Mouse (Mus musculus) cerebellum, postnatal 10 days (tissue): ENCODE measurements around the gene Sdk2.

Experiments used
- DNase-seq, 2 experiments: peaks; one replicate each; pipeline ENCODE4 v3.0.0; 2021; ENCODE audit warnings: mixed read lengths in 2 of 2

The Sdk2 gene

DNA sequence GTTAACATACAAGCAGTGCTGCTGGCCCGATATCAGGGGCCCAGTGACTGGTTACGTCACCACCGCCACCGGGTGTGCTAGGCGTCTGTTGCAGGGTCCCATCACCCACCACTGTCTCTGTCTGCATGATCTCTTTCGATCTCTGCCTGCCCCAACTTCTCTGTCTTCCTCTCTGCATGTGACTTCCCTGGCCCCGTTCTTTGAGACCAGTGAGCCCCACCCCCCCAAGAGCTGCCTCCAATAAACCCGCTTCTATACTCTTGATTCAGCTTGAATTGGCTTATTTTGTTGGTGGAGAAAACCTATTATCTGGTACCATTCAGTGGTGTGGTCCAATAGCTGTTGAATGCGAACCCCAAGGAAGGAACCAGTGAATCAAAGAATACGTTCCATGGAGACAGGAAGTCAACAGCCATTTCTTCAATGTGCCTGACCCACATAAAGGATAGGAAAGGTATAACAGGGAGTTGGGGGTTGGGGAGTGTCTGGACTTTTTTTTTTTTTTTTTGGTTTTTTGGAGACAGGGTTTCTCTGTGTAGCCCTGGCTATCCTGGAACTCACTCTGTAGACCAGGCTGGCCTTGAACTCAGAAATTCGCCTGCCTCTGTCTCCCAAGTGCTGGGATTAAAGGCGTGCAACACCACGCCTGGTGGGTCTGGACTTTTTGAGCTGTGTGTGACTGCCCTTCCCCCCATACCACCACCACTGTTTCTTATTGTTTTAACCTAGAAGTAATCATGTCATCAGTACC lies 279.2 kb downstream of the Sdk2 start:
- no peak for DNase-seq

DNA sequence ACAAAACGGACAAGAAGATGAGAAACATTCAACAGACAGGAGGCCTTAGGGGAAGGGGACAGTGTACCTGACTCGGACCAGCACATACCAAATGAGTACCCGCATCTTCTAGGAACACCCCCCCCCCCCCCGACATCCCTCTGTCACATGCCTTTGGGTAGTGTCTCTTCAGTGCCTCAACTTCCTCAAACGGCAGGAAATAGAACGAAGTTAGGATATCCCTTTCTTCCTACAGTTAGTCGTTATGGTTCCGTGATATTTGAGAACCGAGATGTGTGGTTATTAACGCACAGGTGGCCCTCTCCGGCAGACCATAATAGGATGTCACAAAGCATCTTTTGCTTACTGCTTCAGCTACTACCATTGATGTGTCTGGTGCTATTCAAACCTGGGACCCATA lies 279.8 kb downstream of the Sdk2 start:
- DNase-seq = no peak

DNA sequence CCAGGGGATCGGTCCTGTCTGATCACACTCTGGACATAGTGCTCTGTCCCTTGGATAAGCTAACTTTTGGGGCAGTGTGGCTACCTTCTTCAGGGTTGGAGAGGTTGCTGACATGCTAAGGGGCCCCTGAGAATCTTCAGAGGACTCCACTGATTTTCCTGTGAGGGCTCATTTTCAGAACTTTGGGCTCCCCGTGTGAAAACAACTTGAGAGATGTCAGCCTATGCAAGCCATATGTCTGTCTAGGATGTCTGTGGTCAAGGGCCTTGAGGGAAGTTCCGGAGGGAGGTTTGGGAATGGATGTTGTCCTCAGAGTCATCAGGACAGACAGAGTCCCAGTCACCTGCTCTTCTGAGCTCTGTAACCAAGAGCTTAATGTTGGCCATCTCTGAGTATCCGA lies 280.5 kb downstream of the Sdk2 start:
- no peak for DNase-seq

DNA sequence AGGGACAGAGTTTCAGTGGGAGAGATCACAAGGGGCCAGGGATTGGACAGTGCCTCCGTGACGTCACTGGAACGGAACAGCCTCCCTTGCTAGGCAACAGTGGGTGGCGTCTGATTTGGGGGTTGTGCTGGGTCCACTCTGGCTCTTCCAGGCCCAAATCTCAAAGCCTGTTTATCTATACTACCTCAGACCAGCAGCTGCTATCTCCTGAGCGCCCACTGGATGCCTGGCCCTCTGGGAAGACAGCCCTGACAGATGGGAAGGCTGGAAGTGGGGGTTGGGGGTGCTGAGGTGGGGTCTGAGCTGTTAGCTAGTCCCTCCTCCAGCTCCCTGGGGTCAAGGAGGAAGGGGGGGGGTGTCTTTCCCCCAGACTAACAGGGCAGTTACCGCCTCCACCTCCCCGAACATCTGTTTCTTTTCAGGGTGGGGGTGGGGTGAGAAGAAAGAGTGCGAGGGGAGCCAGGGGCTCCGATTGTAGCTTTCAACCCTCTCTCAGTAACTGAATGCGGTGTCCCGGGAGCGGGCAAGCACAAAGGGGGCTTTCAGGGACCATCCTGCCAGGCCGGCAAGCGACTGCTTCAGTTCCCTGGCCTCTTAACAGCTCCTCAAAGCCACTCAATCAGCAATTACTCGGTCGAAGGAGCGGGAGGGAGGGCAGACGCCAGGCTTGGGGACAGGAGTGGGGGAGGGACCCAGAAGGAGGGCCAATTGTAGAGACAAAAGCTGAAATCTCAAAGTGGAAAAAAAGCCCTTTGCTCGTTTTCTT lies 281.3 kb downstream of the Sdk2 start:
- DNase-seq = peak; percentile 61 to 75

DNA sequence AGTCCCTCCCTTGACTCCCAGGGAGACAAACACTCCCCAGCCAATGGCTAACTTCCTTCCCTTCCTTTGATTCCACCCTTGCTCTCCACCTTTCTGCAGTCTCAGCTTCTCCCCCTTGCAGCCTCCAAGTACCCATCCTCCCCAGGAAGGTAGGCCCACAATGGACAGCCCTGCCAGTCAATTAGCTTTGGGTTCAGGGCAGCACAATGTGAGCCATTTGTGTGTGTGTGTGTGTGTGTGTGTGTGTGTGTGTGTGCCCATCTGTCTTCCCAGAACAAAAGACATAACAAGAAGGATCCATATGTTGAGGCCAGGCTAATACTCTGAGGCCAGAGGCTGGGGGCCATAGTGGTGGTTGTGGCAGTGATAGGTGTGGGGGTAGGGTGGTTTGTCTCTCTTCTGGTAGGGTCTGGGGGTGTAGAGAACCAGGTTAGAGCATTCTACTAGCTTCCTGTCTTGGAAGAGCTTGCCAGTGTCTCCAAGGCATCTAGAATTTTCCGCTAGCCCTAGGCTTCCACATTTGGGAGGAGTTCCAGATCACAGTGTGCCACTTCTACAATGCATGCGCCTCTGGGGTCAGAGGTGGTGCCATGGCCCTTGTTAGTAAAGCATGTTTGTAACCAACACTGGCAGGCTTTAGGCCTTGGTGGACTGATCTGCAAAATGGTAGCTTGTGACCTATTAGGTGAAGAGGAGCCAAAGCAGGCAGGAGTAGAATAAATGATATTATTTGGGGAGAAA lies 282.0 kb downstream of the Sdk2 start:
- peak in 1 of 2 experiments; percentile 29 for DNase-seq

DNA sequence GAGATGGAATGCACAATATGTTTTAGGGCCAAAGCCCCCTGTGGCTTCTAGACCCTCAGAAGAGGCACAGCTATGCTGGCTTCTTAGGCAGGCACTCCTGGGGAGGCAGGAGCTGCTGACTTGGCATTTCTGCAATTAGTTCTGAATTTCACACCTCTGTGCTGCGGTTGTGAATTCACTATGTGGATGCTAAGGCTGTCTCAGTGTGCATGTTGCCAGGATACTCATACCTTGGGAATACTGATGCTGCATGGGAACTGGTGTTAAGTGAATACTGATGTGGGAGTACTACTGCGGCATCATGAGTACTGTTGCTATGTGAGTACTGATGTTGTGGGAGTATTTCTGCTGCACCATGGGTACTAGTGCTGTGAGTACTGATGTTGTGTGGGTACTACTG lies 284.4 kb downstream of the Sdk2 start:
- no peak for DNase-seq

DNA sequence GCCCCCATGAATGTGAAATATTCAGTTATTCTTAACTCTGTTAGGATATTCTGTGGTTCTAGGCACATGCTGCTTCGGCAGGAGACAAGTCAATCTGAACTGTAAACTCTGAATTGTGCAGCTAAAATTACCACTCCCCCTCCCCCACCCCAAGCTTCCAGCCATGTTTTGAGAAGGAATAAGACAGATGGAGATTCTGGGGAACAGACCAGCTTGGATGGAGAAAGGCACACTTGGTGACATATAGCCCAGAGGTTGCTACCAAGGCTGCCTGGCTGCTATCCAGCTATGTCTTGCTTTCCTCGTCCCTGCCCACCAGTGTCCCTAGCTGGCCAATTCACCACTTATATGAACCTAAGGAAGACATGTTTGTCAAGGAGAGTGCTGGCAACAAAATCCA lies 284.8 kb downstream of the Sdk2 start:
- DNase-seq = peak; percentile 50 to 61

DNA sequence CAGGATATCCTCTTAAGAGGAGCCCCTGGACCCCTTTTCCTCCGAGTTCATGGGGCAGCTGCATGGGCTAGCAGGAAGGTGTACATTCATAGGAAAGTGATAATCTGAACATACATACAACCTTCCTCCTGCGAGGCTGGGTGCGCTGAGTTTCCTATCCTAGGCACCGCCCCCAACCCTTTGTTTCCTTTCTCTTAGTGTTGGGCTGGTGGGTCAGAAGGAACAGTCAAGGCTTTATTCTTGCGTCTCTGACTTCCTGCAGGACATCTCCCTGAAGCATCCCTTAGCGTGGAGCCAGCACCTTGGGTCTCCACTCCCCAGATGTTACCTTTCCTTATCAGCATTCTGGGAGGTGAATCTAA lies 287.2 kb downstream of the Sdk2 start:
- DNase-seq = no peak

DNA sequence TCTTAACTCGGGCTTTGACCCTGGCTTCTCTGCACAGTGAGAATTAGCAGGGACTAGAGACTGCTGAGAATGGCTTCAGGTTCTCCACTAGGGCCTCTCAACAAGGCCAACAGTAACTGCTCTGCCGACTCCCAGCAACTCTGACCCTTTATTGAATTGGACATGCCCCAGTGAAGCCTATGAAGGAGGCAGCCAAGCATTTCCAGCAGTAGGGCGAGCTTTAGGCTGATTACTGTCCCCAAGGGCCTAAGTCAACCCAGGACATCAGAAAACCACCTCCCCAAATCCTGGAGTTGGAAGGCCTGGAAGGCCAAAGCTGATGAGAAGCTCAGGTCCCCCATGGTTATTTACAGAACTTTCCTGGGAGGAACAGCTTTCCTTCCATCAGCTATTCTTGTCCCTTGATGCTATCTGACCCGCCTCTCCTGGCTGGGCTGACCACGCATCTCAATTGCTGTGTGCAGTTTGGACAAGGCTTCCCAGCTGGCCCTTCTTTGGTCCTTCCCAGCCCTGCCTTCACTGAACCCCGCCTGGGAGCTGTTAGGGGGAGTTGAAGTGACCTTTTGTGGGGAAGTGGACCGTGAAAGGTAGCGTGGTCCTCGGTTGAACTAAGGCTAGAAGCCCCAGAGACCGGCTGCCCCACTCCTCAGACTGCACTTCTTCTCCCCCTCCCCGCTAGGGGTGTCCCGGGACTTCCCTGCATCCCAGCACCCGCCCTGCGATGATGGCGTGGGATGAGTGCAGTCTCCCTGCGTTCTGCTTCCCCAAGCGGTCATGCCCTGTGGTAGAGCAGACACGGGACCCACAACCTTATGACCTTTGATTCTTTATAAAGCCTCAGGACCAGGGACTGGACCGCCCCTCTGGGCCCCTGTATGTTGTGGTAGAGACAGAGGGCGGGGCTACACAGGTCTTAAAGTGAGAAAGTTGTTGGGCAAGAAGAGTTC lies 287.8 kb downstream of the Sdk2 start:
- peak in 1 of 2 experiments; percentile 29 for DNase-seq

DNA sequence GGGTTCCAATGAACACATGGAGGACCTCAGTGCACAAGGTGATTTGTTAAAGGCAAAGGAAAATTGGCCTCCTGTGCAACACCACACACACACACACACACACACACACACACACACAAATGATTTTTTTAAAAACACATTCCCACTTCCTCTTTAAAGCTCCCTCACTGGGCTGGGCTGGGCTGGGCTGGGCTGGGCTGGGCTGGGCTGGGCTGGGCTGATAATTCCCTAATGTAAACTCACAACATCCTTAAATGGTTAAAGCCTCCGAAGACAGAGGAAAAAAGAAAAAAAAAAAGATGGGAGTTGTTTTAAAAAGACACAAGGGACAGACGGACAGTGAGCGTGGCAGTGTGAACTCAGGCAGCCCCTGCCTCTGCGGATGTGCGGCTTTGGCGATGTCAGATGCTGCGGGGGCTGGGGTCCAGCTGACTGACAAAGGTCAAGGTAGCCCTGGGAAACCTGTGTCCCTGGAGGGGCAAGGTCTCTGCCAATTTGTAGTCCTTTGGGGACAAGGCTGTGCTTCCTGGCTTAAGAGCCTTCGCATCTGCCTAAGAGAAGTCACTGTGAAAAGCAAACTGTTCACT lies 288.9 kb downstream of the Sdk2 start:
- DNase-seq = no peak

DNA sequence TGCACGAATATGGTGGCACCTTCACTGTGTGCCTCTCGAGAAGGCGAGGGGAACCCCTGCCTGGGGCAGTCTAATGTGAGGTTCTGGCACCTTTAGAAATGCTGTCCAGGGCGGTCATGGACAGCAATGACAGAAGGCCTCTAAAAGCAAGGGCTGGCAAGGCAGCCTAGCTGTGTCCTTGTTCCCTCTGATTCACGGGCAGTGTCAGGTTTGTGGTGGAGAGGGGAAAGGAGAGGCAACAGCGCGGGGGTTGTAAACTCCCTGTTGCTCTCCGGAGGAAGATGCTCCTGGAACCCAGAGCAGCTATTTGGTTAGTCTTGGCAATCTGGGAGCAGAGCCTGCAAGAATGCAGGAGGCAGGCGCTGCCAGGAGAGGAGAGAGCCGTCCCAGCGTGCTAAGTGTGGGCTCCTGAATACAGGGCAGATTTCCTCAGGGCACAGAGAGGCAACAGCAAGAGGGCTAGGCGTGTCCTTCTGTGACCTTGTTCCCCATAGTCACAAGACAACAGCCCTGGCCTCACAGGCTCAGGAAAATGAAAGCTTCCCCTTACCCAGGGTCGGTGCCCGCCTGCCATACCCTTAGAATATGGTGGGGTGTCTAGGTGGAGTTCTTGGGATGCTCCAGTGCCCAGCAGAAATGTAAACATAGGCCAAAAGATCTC lies 289.9 kb downstream of the Sdk2 start:
- no peak for DNase-seq

DNA sequence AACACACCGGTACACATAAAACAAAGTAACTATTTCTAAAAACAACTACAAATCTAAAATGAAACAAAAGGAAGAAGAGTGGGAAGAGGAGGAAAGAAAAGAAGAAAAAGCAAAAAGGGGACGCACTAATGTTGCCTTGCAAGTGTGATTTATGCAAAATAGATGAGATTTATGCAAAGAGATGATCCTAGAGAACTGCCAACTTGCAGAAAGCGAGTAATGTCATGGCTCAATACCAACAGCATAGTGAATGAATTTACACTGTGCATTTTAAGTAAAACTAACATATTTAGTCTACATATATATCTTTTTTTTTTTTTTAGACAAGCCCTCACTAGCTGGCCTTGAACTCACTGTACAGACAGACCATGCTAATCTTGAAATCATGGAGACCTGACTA lies 292.1 kb downstream of the Sdk2 start:
- no peak for DNase-seq

DNA sequence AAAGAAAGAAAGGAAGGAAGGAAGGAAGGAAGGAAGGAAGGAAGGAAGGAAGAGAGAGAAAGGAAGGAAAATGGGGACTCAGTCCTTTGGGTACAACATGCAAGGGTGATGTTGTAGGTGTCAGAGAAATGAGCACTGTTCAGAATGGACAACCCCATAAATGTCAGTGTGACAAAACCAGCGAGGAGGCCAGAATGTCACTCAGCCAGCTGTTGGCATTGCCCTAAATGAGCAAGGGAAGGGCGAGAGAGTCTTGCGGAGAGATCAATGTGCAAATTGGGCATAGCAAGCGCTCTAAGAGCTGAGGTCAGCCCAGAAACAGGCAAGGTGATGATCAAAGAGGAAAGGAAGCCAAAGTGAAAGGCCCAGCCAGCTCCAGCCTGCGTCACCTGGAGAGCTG lies 293.7 kb downstream of the Sdk2 start:
- DNase-seq = peak in 1 of 2 experiments; percentile 40

DNA sequence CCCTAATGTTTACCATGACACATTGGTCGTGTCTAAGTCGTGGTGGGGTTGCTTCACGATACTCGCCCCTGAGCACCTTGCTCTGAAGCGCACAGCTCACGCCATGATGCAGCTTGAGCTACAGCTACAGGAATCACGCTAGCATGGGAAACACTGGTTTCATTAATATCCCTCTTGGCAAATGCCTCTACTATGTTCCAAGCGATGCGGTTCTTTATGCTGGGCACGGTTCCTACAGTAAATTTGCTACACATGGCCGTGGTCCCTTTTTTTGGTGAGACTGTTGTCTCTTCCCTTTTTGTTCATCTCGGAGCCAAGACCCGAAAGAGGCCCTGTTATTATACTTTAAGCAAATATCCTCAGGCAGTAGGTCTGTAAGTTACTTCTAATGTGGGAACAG lies 295.7 kb downstream of the Sdk2 start:
- DNase-seq = no peak

DNA sequence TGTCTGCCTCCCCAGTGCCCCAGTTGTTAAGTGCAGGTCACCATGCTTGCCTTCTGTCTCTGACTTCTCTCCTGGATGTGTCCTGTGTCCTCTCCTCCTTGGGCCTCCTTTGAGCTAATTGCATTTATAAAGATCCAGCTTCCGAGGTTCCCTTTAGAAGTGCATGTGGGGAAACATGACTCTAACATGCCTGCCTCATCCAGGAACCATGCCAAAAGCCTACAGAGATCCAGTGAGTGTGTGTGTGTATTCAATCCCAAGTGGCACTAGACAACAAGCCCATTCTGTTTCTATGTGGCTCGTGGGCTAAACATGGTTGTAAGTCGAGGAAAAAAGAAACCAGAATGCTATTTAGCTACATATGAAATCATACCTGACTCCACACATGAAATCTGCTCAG lies 298.5 kb downstream of the Sdk2 start:
- no peak for DNase-seq

DNA sequence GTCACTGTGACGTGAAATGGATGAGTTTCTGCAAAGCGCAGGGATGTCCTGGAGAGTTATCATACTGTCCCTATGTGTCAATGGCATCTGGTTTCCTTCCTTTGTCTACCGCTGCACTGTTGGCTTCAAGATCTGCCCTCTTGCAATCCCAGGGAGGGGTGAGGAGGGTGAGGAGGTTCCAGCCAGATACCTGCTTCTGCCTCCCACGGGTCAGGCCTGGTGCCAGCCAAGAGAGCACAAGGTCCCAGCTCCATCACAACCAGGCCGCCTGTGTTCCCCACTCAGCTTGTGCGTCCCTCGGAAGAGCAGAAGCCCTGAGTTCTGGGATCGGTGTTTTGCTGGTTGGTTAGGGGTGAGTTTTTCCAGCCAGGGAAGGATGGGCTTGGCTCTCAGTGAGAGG lies 299.6 kb downstream of the Sdk2 start:
- no peak for DNase-seq

DNA sequence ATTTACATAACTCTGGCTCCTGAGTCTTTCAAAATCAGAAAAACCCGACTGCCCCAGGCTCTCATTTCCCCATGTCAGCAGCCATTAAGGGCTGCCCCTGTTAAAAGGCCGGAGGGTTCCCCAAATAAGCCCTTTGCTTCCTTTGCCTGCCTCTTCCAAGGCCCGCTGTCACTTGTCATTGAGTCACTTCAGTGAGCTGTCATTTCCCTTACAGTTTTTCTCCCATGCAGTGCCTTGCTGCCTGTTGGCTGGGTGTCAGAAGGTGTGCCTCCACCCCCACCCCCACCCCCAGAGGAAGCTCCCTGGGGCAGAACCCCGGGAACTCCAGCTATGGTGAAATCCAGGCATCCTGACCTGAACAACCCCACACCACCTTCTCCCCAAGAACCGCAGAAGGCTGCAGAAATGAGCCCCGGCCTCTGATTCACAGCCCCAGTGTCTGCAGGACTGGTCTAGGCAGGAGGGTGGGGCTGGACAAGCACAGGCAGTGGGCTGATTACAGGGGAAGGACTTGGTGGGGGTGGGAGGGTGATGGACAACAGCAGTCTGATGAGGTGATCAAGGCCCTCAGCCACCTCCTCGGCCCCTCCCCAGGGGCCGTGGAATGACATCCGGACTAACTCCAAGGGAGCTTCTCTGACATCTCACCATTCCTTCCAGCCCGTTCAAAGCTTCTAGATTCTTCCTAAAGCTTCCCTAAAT lies 300.4 kb downstream of the Sdk2 start:
- no peak for DNase-seq

DNA sequence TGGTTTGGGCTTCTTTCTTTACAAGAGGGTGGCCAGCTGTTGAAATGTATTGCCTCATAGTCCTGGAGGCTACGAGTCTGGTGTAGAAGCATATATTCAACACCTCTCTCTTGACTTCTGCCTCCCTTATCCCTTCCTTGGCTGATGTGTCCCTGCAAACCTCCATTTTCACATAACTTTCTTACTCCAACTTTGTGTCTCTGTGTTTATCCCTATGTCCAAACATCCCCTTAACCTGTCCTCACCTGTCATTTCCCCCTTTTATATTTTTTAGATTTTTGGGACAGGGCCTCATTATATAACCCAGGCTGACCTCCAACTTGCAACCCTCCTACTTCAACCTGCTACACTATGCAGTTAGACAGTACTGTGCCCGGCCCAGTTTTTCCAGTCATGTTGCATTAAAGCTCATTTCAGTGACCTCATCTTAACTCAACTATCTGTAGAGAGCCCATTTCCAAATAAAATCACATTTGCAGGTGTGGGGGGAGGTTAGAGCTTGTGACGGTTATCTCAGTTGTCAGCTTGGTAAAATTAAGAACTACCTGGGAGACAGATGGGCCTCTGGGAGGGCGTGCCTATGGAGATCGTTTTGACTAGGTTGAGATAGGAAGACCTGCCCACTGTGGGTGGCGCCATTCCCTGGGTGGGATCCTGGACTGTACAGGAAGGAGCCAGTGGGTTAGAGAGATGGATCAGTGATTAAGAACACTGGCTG lies 302.6 kb downstream of the Sdk2 start:
- DNase-seq = no peak

DNA sequence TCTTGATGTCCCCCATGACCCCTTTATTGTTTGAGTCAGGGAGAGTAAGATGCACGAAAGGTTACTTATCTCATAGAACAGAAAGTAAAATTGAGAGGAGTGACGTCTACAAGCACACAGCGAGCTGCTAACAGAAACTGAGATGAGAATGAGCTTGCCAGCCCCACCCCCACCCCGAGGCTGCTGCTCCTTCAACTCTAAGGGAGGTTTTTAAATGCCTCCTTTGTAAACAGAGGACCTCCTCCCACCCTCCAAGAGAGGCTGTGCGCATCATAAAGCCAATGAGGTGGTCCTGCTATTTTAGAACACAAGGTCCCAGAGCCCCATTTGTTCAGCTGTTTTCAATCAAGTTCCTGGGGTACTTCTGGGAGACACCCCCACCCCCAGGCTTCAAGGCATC lies 303.4 kb downstream of the Sdk2 start:
- no peak for DNase-seq

DNA sequence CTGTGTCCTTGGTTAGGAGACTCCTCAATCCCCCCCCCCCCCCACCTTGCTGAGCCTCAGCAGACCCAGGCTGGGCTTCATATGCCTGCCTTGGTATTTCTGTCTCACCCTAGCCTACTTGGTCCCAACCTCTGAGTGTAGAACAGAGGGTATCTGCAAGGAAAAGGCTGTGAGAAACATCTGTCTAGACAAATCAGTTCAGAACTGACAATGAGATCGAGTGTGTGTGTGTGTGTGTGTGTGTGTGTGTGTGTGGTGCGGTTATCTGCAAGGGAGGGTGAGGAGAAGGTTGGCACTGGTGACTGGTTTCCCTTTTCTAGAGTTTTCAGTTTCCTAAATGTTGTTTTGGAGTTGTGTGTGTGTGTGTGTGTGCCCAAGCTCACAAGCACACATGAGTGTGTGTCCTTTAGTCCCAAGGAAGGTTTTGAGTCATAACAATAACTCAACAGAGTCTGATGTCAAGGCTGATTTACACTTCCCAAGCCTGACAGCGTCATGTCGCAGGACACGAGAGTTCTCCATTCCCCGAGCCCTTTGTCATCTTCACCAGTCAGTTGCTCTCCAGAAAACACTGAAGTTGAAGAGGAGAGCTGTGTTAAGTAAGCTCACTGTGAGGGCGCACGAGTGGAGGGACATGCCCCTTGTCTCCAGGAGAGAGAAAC lies 304.6 kb downstream of the Sdk2 start:
- DNase-seq = no peak
